Mouse (Mus musculus): ENCODE measurements around the gene Lrrc75b.
"Not testable (repeated sequence)": the region's sequence is repeated elsewhere in the genome, so short reads cannot be mapped to it uniquely, and the experiment has no call there.

The Lrrc75b gene

GRCm38 (mm10) chr10:75534216-75534615 is 25.9 kb downstream of the Lrrc75b start:
- DNase-seq (ENCODE audit: low read depth): no peak

GRCm38 (mm10) chr10:75531532-75532090 is 28.5 kb downstream of the Lrrc75b start:
- peak; percentile 83 for DNase-seq (ENCODE audit: low read depth)

GRCm38 (mm10) chr10:75530322-75530721 is 29.8 kb downstream of the Lrrc75b start:
- DNase-seq (ENCODE audit: low read depth): no peak

GRCm38 (mm10) chr10:75525450-75525849 is 34.7 kb downstream of the Lrrc75b start:
- DNase-seq (ENCODE audit: low read depth): not testable (repeated sequence)

GRCm38 (mm10) chr10:75521643-75522042 is 38.5 kb downstream of the Lrrc75b start:
- DNase-seq (ENCODE audit: low read depth): no peak

GRCm38 (mm10) chr10:75520581-75520980 is 39.5 kb downstream of the Lrrc75b start:
- DNase-seq (ENCODE audit: low read depth): no peak

- peak; percentile 97 for DNase-seq (ENCODE audit: low read depth)
Observed at GRCm38 (mm10) chr10:75517758-75518143, 42.4 kb downstream of the Lrrc75b start, which contains the start of gene Gucd1. Gucd1 (minus strand) TSS chr10:75517972.

- DNase-seq (ENCODE audit: low read depth): peak; percentile 98
Observed at GRCm38 (mm10) chr10:75517073-75517757, 42.9 kb downstream of the Lrrc75b start, which contains the start of gene Snrpd3. Snrpd3 (plus strand) TSS chr10:75517551.

GRCm38 (mm10) chr10:75516724-75517072 is 43.4 kb downstream of the Lrrc75b start:
- DNase-seq (ENCODE audit: low read depth): no peak

- no peak for DNase-seq (ENCODE audit: low read depth)
Observed at GRCm38 (mm10) chr10:75516038-75516723, 43.9 kb downstream of the Lrrc75b start.

GRCm38 (mm10) chr10:75515216-75516037 is 44.7 kb downstream of the Lrrc75b start:
- DNase-seq (ENCODE audit: low read depth): no peak

- no peak for DNase-seq (ENCODE audit: low read depth)
Observed at GRCm38 (mm10) chr10:75514361-75514760, 45.8 kb downstream of the Lrrc75b start.

- no peak for DNase-seq (ENCODE audit: low read depth)
Observed at GRCm38 (mm10) chr10:75513306-75514067, 46.6 kb downstream of the Lrrc75b start.

- no peak for DNase-seq (ENCODE audit: low read depth)
Observed at GRCm38 (mm10) chr10:75512796-75513195, 47.3 kb downstream of the Lrrc75b start.

- DNase-seq (ENCODE audit: low read depth): no peak
Observed at GRCm38 (mm10) chr10:75511897-75512296, 48.2 kb downstream of the Lrrc75b start.

GRCm38 (mm10) chr10:75511060-75511459 is 49.1 kb downstream of the Lrrc75b start:
- DNase-seq (ENCODE audit: low read depth): no peak

GRCm38 (mm10) chr10:75510446-75510845 is 49.7 kb downstream of the Lrrc75b start:
- no peak for DNase-seq (ENCODE audit: low read depth)

- not testable (repeated sequence) for DNase-seq (ENCODE audit: low read depth)
Observed at GRCm38 (mm10) chr10:75505928-75506327, 54.2 kb downstream of the Lrrc75b start.

- DNase-seq (ENCODE audit: low read depth): no peak
Observed at GRCm38 (mm10) chr10:75505130-75505495, 55.0 kb downstream of the Lrrc75b start.

GRCm38 (mm10) chr10:75504234-75505129 is 55.6 kb downstream of the Lrrc75b start:
- no peak for DNase-seq (ENCODE audit: low read depth)

- no peak for DNase-seq (ENCODE audit: low read depth)
Observed at GRCm38 (mm10) chr10:75503692-75504091, 56.4 kb downstream of the Lrrc75b start.
